ENCODE assay signal across 27 mouse cellular contexts in genomic region chr2:5467537-5467936, GRCm38 (mm10).
"Had no signal": no experiment of that assay in that cellular context is flagged by ENCODE, and none has a peak within 500 bp of the region (broad histone marks: within the 10 kb centered on the region; RNA-seq: fewer than 3 reads in every experiment).

No protein-coding gene starts in this region.

- H3K4me1 ChIP-seq: heart, embryonic 10.5 days; heart, embryonic 12.5 days; limb, embryonic 10.5 days; limb, embryonic 12.5 days; liver, embryonic 13.5 days; liver, embryonic 15.5 days had no signal

- H3K4me2 ChIP-seq: heart, embryonic 12.5 days; hindbrain, embryonic 12.5 days; hindbrain, embryonic 14.5 days; intestine, embryonic 15.5 days; limb, embryonic 12.5 days; liver, embryonic 11.5 days; liver, embryonic 13.5 days; liver, embryonic 15.5 days had no signal

- H3K27me3 ChIP-seq: heart, embryonic 12.5 days; hindbrain, embryonic 12.5 days; intestine, embryonic 15.5 days; limb, embryonic 12.5 days; liver, embryonic 13.5 days; liver, embryonic 15.5 days had no signal

- DNase-seq: gastrocnemius, adult 2 months; gastrocnemius, postnatal 10 days; gastrocnemius, postnatal 25 days; heart, adult 18-20 months; heart, postnatal 10 days; heart, postnatal 4 days; kidney, adult 18-20 months; kidney, adult 8-10 months; kidney, postnatal 10 days; kidney, postnatal 25 days; kidney, postnatal 4 days; liver; liver, embryonic 13.5 days had no signal

- H3K9ac ChIP-seq: heart, embryonic 12.5 days; hindbrain, embryonic 12.5 days; hindbrain, embryonic 14.5 days; intestine, embryonic 15.5 days; limb, embryonic 12.5 days; liver, embryonic 13.5 days; liver, embryonic 15.5 days had no signal

- H3K4me3 ChIP-seq: gastrocnemius, adult 2 months; heart, embryonic 10.5 days; heart, embryonic 12.5 days; hindbrain, embryonic 10.5 days; hindbrain, embryonic 12.5 days; intestine, embryonic 15.5 days; left cerebral cortex, adult 2 months; limb, embryonic 10.5 days; limb, embryonic 12.5 days; liver, embryonic 13.5 days; liver, embryonic 15.5 days had no signal

- ATAC-seq: hindbrain, embryonic 16.5 days; inflammation-experienced regulatory T-cells, adult 6 months; intestine, postnatal 0 days had no signal

- H3K9me3 ChIP-seq: heart, embryonic 10.5 days; heart, embryonic 12.5 days; hindbrain, embryonic 10.5 days; hindbrain, embryonic 12.5 days; intestine, embryonic 15.5 days; limb, embryonic 10.5 days; limb, embryonic 12.5 days; liver, embryonic 13.5 days; liver, embryonic 15.5 days had no signal

- H3K27ac ChIP-seq: gastrocnemius, adult 2 months; heart, embryonic 10.5 days; hindbrain, embryonic 10.5 days; hindbrain, embryonic 12.5 days; hindbrain, embryonic 14.5 days; intestine, embryonic 15.5 days; left cerebral cortex, adult 2 months; limb, embryonic 10.5 days; limb, embryonic 12.5 days; liver, embryonic 13.5 days; liver, embryonic 15.5 days had no signal

- H3K36me3 ChIP-seq: heart, embryonic 10.5 days; heart, embryonic 12.5 days; hindbrain, embryonic 10.5 days; hindbrain, embryonic 12.5 days; intestine, embryonic 15.5 days; limb, embryonic 10.5 days; limb, embryonic 12.5 days; liver, embryonic 13.5 days; liver, embryonic 15.5 days had no signal
